Mouse (Mus musculus) ES-CJ7 (cell line): ENCODE measurements around the gene Tmem63b.

Experiments
- DNase-seq: peaks from one replicate; pipeline ENCODE4 v3.0.0; 2011; ENCODE audit warnings: low read depth, low spot score

Gene Tmem63b

GRCm38 (mm10) chr17:45706796-45707195 lies 20.1 kb upstream of the Tmem63b start:
- DNase-seq: no peak

GRCm38 (mm10) chr17:45703187-45703586 lies 16.5 kb upstream of the Tmem63b start:
- no peak for DNase-seq

- no peak for DNase-seq
These were observed 15.5 kb upstream of the Tmem63b start for GRCm38 (mm10) chr17:45702254-45702653.

- DNase-seq: no peak
These were observed 14.5 kb upstream of the Tmem63b start for GRCm38 (mm10) chr17:45701236-45701591.

- no peak for DNase-seq
These were observed 14.0 kb upstream of the Tmem63b start for GRCm38 (mm10) chr17:45700496-45701235.

GRCm38 (mm10) chr17:45699039-45699740 lies 12.5 kb upstream of the Tmem63b start:
- no peak for DNase-seq

- no peak for DNase-seq
These were observed 11.7 kb upstream of the Tmem63b start for GRCm38 (mm10) chr17:45698368-45698767.

- no peak for DNase-seq
These were observed 10.3 kb upstream of the Tmem63b start for GRCm38 (mm10) chr17:45696981-45697380.

- DNase-seq: peak; percentile 47
These were observed 8.8 kb upstream of the Tmem63b start for GRCm38 (mm10) chr17:45695227-45696120.

- DNase-seq: no peak
These were observed 7.3 kb upstream of the Tmem63b start for GRCm38 (mm10) chr17:45693812-45694565.

- DNase-seq: no peak
These were observed 5.5 kb upstream of the Tmem63b start for GRCm38 (mm10) chr17:45692159-45692558.

GRCm38 (mm10) chr17:45690044-45690443 lies 3.3 kb upstream of the Tmem63b start:
- no peak for DNase-seq

- no peak for DNase-seq
These were observed 2.4 kb upstream of the Tmem63b start for GRCm38 (mm10) chr17:45689120-45689519.

- peak; percentile 93 for DNase-seq
These were observed 549 bp downstream of the Tmem63b start, which contains the start of gene Mrpl14 for GRCm38 (mm10) chr17:45686093-45686619. Mrpl14 (plus strand) TSS chr17:45686322.

GRCm38 (mm10) chr17:45685171-45686092 lies 1.3 kb downstream of the Tmem63b start:
- DNase-seq: peak; percentile 56

- no peak for DNase-seq
These were observed 2.0 kb downstream of the Tmem63b start for GRCm38 (mm10) chr17:45684667-45685131.

- DNase-seq: no peak
These were observed 3.9 kb downstream of the Tmem63b start for GRCm38 (mm10) chr17:45682843-45683242.

- DNase-seq: peak; percentile 76
These were observed 5.1 kb downstream of the Tmem63b start for GRCm38 (mm10) chr17:45681588-45681987.

GRCm38 (mm10) chr17:45680391-45680980 lies 6.2 kb downstream of the Tmem63b start:
- peak; percentile 52 for DNase-seq
